Mouse (Mus musculus) ES-Bruce4 (cell line): ENCODE measurements around the gene Lrp1. TPM values are rescaled to one million over a fixed set of nuclear protein-coding genes. Genes with fewer than 3 reads are reported as not detected.

Experiments
- H3K27ac ChIP-seq: 2 replicates; pipeline ENCODE4 v1.5.1; 2012; ENCODE audit warnings: low read length, inconsistent platforms; ENCODE audit not compliant: insufficient read depth
- H3K27me3 ChIP-seq: 2 replicates; pipeline ENCODE4 v1.6.1; 2012; ENCODE audit warnings: mild to moderate bottlenecking, low read length, inconsistent platforms; ENCODE audit not compliant: control insufficient read depth, poor library complexity, insufficient read depth, severe bottlenecking
- H3K36me3 ChIP-seq: 2 replicates; pipeline ENCODE4 v1.6.1; 2012; ENCODE audit warnings: inconsistent platforms, mild to moderate bottlenecking, low read length, moderate library complexity; ENCODE audit not compliant: control insufficient read depth, poor library complexity, insufficient read depth, severe bottlenecking
- H3K4me1 ChIP-seq: one replicate; pipeline ENCODE4 v1.8.1; 2011; ENCODE audit warnings: low read length; ENCODE audit not compliant: control insufficient read depth, insufficient read depth
- H3K4me3 ChIP-seq: 2 replicates; pipeline ENCODE4 v1.5.1; 2011; ENCODE audit warnings: low read depth, mild to moderate bottlenecking, low read length
- H3K9ac ChIP-seq: 2 replicates; pipeline ENCODE4 v1.6.1; 2012; ENCODE audit warnings: low read depth, mild to moderate bottlenecking, inconsistent platforms; ENCODE audit not compliant: poor library complexity, severe bottlenecking
- H3K9me3 ChIP-seq: replicated peaks from 2 replicates; pipeline ENCODE4 v1.6.1; 2012; ENCODE audit warnings: mild to moderate bottlenecking, low read length, inconsistent platforms; ENCODE audit not compliant: control insufficient read depth, poor library complexity, insufficient read depth, severe bottlenecking
- CTCF ChIP-seq: IDR thresholded peaks from one replicate; pipeline ENCODE4 v1.8.1; 2011; ENCODE audit warnings: low read depth, low read length
- EP300 ChIP-seq: IDR thresholded peaks from 2 replicates; pipeline ENCODE4 v1.6.1; 2011; ENCODE audit warnings: low read depth, low read length; ENCODE audit not compliant: insufficient read depth
- POLR2A ChIP-seq: IDR thresholded peaks from one replicate; pipeline ENCODE4 v1.8.1; 2011; ENCODE audit warnings: low read length; ENCODE audit not compliant: insufficient read depth
- polyA plus RNA-seq: library from polyadenylated mRNA; stranded (reverse); fragments of >200 nt; gene quantifications from 2 replicates; pipeline ENCODE4 v1.2.4, GENCODE M21; 2011; ENCODE audit warnings: low read depth; ENCODE audit not compliant: missing spikeins, insufficient read depth, insufficient read length

The Lrp1 gene
- polyA plus RNA-seq, 1 experiment: 41.3 TPM

GRCm38 (mm10) chr10:127521611-127522080 is 99.3 kb downstream of the Lrp1 start:
- Histone ChIP-seq H3K9ac (peak overlapping the region; percentile 87), H3K27ac (no peak overlapping the region), H3K36me3 (peaks cover 9% of the 10 kb centered on the region), H3K27me3 (no peaks in the 10 kb centered on the region; the same call in 1 of the 2 replicates), H3K4me1 (no peaks in the 10 kb centered on the region), H3K9me3 (no peaks in the 10 kb centered on the region), H3K4me3 (peak overlapping the region; percentile 75)
- no peak for TF ChIP-seq EP300
- TF ChIP-seq POLR2A: no peak
- no peak for TF ChIP-seq CTCF

- H3K4me1 ChIP-seq: no peaks in the 10 kb centered on the region
- H3K9ac ChIP-seq: peak overlapping the region; percentile 87
- H3K9me3 ChIP-seq: no peaks in the 10 kb centered on the region
- H3K27ac ChIP-seq: no peak overlapping the region
- H3K4me3 ChIP-seq: peak overlapping the region; percentile 70
- TF ChIP-seq CTCF (no peak), EP300 (no peak), POLR2A (no peak)
- H3K27me3 ChIP-seq: no peaks in the 10 kb centered on the region
- H3K36me3 ChIP-seq: peaks cover 9% of the 10 kb centered on the region
These were observed 100.1 kb downstream of the Lrp1 start for GRCm38 (mm10) chr10:127520714-127521357.

- no peaks in the 10 kb centered on the region for H3K9me3 ChIP-seq
- no peak for TF ChIP-seq EP300
- no peak for TF ChIP-seq POLR2A
- peak overlapping the region; percentile 29 for H3K4me3 ChIP-seq
- no peak overlapping the region for H3K27ac ChIP-seq
- H3K4me1 ChIP-seq: peaks cover 4% of the 10 kb centered on the region
- no peak overlapping the region for H3K9ac ChIP-seq
- H3K36me3 ChIP-seq: peaks cover 9% of the 10 kb centered on the region
- H3K27me3 ChIP-seq: no peaks in the 10 kb centered on the region
These were observed 100.8 kb downstream of the Lrp1 start for GRCm38 (mm10) chr10:127519903-127520713.

DNA sequence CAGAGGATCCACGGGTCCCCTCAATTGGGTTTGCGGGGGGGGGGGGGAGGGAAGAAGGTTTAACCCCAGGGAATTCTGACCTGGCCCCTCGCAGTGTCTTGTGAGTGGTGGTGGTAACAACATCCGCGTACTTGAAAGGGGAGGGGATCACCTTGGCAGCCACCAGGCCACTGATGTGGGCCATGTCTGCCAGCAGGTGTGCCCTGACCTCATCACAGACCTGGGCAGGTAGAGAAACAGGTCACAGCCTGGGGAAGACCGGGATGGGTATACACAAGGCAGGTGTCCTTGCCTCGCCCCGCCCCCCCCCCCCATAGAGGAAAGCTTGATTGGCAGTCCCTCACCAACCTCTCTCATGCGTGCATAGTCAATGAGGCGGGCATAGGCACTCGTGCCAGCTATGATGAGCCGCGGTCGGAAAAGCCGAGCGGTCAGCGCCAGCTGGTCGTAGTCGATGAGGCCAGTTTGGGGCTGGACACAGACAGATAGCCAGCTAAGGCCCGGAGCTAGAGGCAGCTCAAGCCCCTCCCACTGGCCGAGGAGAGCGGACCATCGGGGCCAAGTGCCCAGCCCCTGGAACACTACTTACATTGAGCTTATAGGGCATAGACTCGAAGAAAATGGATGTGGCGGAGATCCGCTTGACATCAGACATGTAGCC is 101.8 kb downstream of the Lrp1 start:
- peaks cover 9% of the 10 kb centered on the region for H3K36me3 ChIP-seq
- no peak for TF ChIP-seq POLR2A
- no peak for TF ChIP-seq EP300
- no peak for TF ChIP-seq CTCF
- no peak overlapping the region for H3K9ac ChIP-seq
- peaks cover 7% of the 10 kb centered on the region for H3K4me1 ChIP-seq
- no peak overlapping the region for H3K27ac ChIP-seq
- no peaks in the 10 kb centered on the region for H3K27me3 ChIP-seq
- H3K9me3 ChIP-seq: no peaks in the 10 kb centered on the region
- no peak overlapping the region for H3K4me3 ChIP-seq

- no peak overlapping the region for H3K27ac ChIP-seq
- no peaks in the 10 kb centered on the region for H3K9me3 ChIP-seq
- H3K36me3 ChIP-seq: peaks cover 9% of the 10 kb centered on the region
- H3K9ac ChIP-seq: no peak overlapping the region
- H3K4me3 ChIP-seq: no peak overlapping the region
- H3K27me3 ChIP-seq: no peaks in the 10 kb centered on the region
- peaks cover 7% of the 10 kb centered on the region for H3K4me1 ChIP-seq
- TF ChIP-seq EP300 (no peak), CTCF (no peak), POLR2A (no peak)
These were observed 103.0 kb downstream of the Lrp1 start for GRCm38 (mm10) chr10:127517941-127518340.
